Mouse (Mus musculus): ENCODE measurements at regions not wholly inside any gene's neighbourhood (a gene's known extent, or its start where the extent isn't known, plus 50 kb on each side); places are given as distances from the start of the nearest gene placed in this dataset.

DNA sequence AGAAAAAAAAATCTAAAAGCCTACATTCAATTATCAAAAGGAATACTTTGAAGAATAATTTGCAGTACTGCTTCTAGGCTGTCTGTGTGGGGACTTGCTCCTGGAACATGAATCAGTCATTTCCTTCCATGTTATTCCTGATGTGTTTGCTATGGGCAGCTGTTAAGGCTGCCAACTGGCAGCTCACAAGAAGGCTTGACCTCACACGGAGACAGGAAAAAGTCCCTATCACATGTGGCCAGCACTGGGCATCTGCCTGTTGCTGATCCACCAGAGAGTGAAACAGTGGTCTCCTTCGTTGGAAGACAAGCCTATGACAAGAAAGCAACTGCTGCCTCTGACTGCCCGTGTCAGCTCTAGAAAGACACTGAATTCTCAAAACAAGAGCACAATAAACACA, 140.6 kb downstream of the Trib2 start:
- Histone ChIP-seq H3K4me3 (replicated peaks; ENCODE audit: low read length) (no peak overlapping the region), H3K4me2 (ENCODE audit: low read depth, low read length) (no peak overlapping the region), H3K27ac (ENCODE audit: low read length) (no peak overlapping the region), H3K27me3 (ENCODE audit: control insufficient read depth, insufficient read depth, low read length) (no peaks in the 10 kb centered on the region), H3K9me3 (replicated peaks; ENCODE audit: control insufficient read depth, low read length) (no peaks in the 10 kb centered on the region), H3K9ac (ENCODE audit: low read length) (no peak overlapping the region), H3K36me3 (ENCODE audit: control insufficient read depth, insufficient read depth, low read length) (no peaks in the 10 kb centered on the region), H3K4me1 (ENCODE audit: control insufficient read depth, insufficient read depth, low read length) (no peaks in the 10 kb centered on the region)
- WGBS: 73% methylated on average over 3 of the region's 3 CpGs
- ATAC-seq (ENCODE audit: insufficient read depth, low FRiP score): no peak

GRCm38 (mm10) chr12:15659755-15660154, 157.0 kb downstream of the Trib2 start:
- no peak for ATAC-seq (ENCODE audit: insufficient read depth, low FRiP score)
- Histone ChIP-seq H3K4me2 (ENCODE audit: low read depth, low read length) (no peak overlapping the region), H3K9me3 (replicated peaks; ENCODE audit: control insufficient read depth, low read length) (no peaks in the 10 kb centered on the region), H3K36me3 (ENCODE audit: control insufficient read depth, insufficient read depth, low read length) (no peaks in the 10 kb centered on the region), H3K9ac (ENCODE audit: low read length) (no peak overlapping the region), H3K4me1 (ENCODE audit: control insufficient read depth, insufficient read depth, low read length) (peaks cover 2% of the 10 kb centered on the region; the same call in 1 of the 2 replicates), H3K27ac (ENCODE audit: low read length) (no peak overlapping the region), H3K4me3 (replicated peaks; ENCODE audit: low read length) (no peak overlapping the region), H3K27me3 (ENCODE audit: control insufficient read depth, insufficient read depth, low read length) (no peaks in the 10 kb centered on the region)
- 36% methylated on average over 2 of the region's 2 CpGs for WGBS

- Histone ChIP-seq H3K9me3 (replicated peaks; ENCODE audit: control insufficient read depth, low read length) (no peaks in the 10 kb centered on the region), H3K27ac (ENCODE audit: low read length) (no peak overlapping the region), H3K4me1 (ENCODE audit: control insufficient read depth, insufficient read depth, low read length) (peaks cover 2% of the 10 kb centered on the region; the same call in 1 of the 2 replicates), H3K4me2 (ENCODE audit: low read depth, low read length) (no peak overlapping the region), H3K9ac (ENCODE audit: low read length) (no peak overlapping the region), H3K36me3 (ENCODE audit: control insufficient read depth, insufficient read depth, low read length) (no peaks in the 10 kb centered on the region), H3K4me3 (replicated peaks; ENCODE audit: low read length) (no peak overlapping the region), H3K27me3 (ENCODE audit: control insufficient read depth, insufficient read depth, low read length) (no peaks in the 10 kb centered on the region)
- WGBS: 39% methylated on average over 2 of the region's 2 CpGs
- ATAC-seq (ENCODE audit: insufficient read depth, low FRiP score): no peak
These were observed 157.4 kb downstream of the Trib2 start for GRCm38 (mm10) chr12:15659332-15659731.

- Histone ChIP-seq H3K27ac (ENCODE audit: low read length) (no peak overlapping the region), H3K4me2 (ENCODE audit: low read depth, low read length) (no peak overlapping the region), H3K9me3 (replicated peaks; ENCODE audit: control insufficient read depth, low read length) (no peaks in the 10 kb centered on the region), H3K9ac (ENCODE audit: low read length) (no peak overlapping the region), H3K4me3 (replicated peaks; ENCODE audit: low read length) (no peak overlapping the region), H3K4me1 (ENCODE audit: control insufficient read depth, insufficient read depth, low read length) (peaks cover 5% of the 10 kb centered on the region; the same call in 1 of the 2 replicates), H3K27me3 (ENCODE audit: control insufficient read depth, insufficient read depth, low read length) (no peaks in the 10 kb centered on the region), H3K36me3 (ENCODE audit: control insufficient read depth, insufficient read depth, low read length) (no peaks in the 10 kb centered on the region)
- 70% methylated on average over 3 of the region's 3 CpGs for WGBS
- ATAC-seq (ENCODE audit: insufficient read depth, low FRiP score): no peak
These were observed 158.9 kb downstream of the Trib2 start for GRCm38 (mm10) chr12:15657748-15658251.

- Histone ChIP-seq H3K27ac (ENCODE audit: low read length) (no peak overlapping the region), H3K4me2 (ENCODE audit: low read depth, low read length) (no peak overlapping the region), H3K4me3 (replicated peaks; ENCODE audit: low read length) (no peak overlapping the region), H3K9me3 (replicated peaks; ENCODE audit: control insufficient read depth, low read length) (no peaks in the 10 kb centered on the region), H3K36me3 (ENCODE audit: control insufficient read depth, insufficient read depth, low read length) (no peaks in the 10 kb centered on the region), H3K27me3 (ENCODE audit: control insufficient read depth, insufficient read depth, low read length) (no peaks in the 10 kb centered on the region), H3K4me1 (ENCODE audit: control insufficient read depth, insufficient read depth, low read length) (peaks cover 5% of the 10 kb centered on the region; the same call in 1 of the 2 replicates), H3K9ac (ENCODE audit: low read length) (no peak overlapping the region)
- ATAC-seq (ENCODE audit: insufficient read depth, low FRiP score): no peak
- 92% methylated on average over 4 of the region's 4 CpGs for whole genome bisulfite sequencing
These were observed 162.1 kb downstream of the Trib2 start for GRCm38 (mm10) chr12:15654585-15654984.

- Histone ChIP-seq H3K27me3 (ENCODE audit: control insufficient read depth, insufficient read depth, low read length) (no peaks in the 10 kb centered on the region), H3K4me2 (ENCODE audit: low read depth, low read length) (no peak overlapping the region), H3K36me3 (ENCODE audit: control insufficient read depth, insufficient read depth, low read length) (no peaks in the 10 kb centered on the region), H3K9ac (ENCODE audit: low read length) (no peak overlapping the region), H3K27ac (ENCODE audit: low read length) (no peak overlapping the region), H3K9me3 (replicated peaks; ENCODE audit: control insufficient read depth, low read length) (no peaks in the 10 kb centered on the region), H3K4me3 (replicated peaks; ENCODE audit: low read length) (no peak overlapping the region), H3K4me1 (ENCODE audit: control insufficient read depth, insufficient read depth, low read length) (0 out of 2 replicates have a peak, but pooled peaks cover 3% of the 10 kb centered on the region)
- WGBS: 39% methylated on average over 8 of the region's 8 CpGs
- ATAC-seq (ENCODE audit: insufficient read depth, low FRiP score): no peak
These were observed 163.4 kb downstream of the Trib2 start for GRCm38 (mm10) chr12:15653357-15653763.

DNA sequence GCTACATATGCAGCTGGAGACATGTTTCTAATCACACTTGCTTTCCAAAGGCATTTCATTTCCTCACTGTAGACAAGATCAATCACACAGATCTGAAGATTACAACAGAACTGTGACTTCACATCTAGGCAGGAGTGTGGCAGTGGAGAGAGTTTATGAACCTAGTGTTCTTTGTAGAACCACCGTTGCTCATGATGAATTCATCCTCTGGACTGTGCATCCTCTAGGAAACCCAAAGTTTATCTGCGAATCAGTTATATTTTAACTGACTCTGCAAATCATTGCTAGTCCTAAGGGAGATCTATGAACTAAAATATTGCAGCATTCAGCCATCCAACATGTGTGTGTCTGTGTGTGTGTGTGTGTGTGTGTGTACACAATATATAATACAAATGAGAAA, 165.4 kb downstream of the Trib2 start:
- ATAC-seq (ENCODE audit: insufficient read depth, low FRiP score): no peak
- Histone ChIP-seq H3K36me3 (ENCODE audit: control insufficient read depth, insufficient read depth, low read length) (no peaks in the 10 kb centered on the region), H3K4me2 (ENCODE audit: low read depth, low read length) (no peak overlapping the region), H3K27me3 (ENCODE audit: control insufficient read depth, insufficient read depth, low read length) (no peaks in the 10 kb centered on the region), H3K4me1 (ENCODE audit: control insufficient read depth, insufficient read depth, low read length) (0 out of 2 replicates have a peak, but pooled peaks cover 3% of the 10 kb centered on the region), H3K4me3 (replicated peaks; ENCODE audit: low read length) (no peak overlapping the region), H3K27ac (ENCODE audit: low read length) (no peak overlapping the region), H3K9me3 (replicated peaks; ENCODE audit: control insufficient read depth, low read length) (no peaks in the 10 kb centered on the region), H3K9ac (ENCODE audit: low read length) (no peak overlapping the region)
- WGBS: 79% methylated on average over 2 of the region's 2 CpGs

- Histone ChIP-seq H3K9me3 (replicated peaks; ENCODE audit: control insufficient read depth, low read length) (no peaks in the 10 kb centered on the region), H3K9ac (ENCODE audit: low read length) (no peak overlapping the region), H3K4me1 (ENCODE audit: control insufficient read depth, insufficient read depth, low read length) (0 out of 2 replicates have a peak, but pooled peaks cover 3% of the 10 kb centered on the region), H3K27ac (ENCODE audit: low read length) (no peak overlapping the region), H3K4me2 (ENCODE audit: low read depth, low read length) (no peak overlapping the region), H3K4me3 (replicated peaks; ENCODE audit: low read length) (no peak overlapping the region), H3K36me3 (ENCODE audit: control insufficient read depth, insufficient read depth, low read length) (no peaks in the 10 kb centered on the region), H3K27me3 (ENCODE audit: control insufficient read depth, insufficient read depth, low read length) (no peaks in the 10 kb centered on the region)
- ATAC-seq (ENCODE audit: insufficient read depth, low FRiP score): no peak
- WGBS: 65% methylated on average over 4 of the region's 4 CpGs
These were observed 166.8 kb downstream of the Trib2 start for GRCm38 (mm10) chr12:15649906-15650305.

- no peak for ATAC-seq (ENCODE audit: insufficient read depth, low FRiP score)
- Histone ChIP-seq H3K4me1 (ENCODE audit: control insufficient read depth, insufficient read depth, low read length) (0 out of 2 replicates have a peak, but pooled peaks cover 3% of the 10 kb centered on the region), H3K4me3 (replicated peaks; ENCODE audit: low read length) (no peak overlapping the region), H3K27me3 (ENCODE audit: control insufficient read depth, insufficient read depth, low read length) (no peaks in the 10 kb centered on the region), H3K9ac (ENCODE audit: low read length) (no peak overlapping the region), H3K27ac (ENCODE audit: low read length) (no peak overlapping the region), H3K36me3 (ENCODE audit: control insufficient read depth, insufficient read depth, low read length) (no peaks in the 10 kb centered on the region), H3K9me3 (replicated peaks; ENCODE audit: control insufficient read depth, low read length) (no peaks in the 10 kb centered on the region), H3K4me2 (ENCODE audit: low read depth, low read length) (no peak overlapping the region)
- WGBS: 73% methylated on average over 1 of the region's 1 CpGs
These were observed 167.5 kb downstream of the Trib2 start for GRCm38 (mm10) chr12:15649226-15649625.

Data from stomach, embryonic 16.5 days (tissue).